Mouse (Mus musculus): ENCODE data around the gene Nedd4.

The Nedd4 gene

DNA sequence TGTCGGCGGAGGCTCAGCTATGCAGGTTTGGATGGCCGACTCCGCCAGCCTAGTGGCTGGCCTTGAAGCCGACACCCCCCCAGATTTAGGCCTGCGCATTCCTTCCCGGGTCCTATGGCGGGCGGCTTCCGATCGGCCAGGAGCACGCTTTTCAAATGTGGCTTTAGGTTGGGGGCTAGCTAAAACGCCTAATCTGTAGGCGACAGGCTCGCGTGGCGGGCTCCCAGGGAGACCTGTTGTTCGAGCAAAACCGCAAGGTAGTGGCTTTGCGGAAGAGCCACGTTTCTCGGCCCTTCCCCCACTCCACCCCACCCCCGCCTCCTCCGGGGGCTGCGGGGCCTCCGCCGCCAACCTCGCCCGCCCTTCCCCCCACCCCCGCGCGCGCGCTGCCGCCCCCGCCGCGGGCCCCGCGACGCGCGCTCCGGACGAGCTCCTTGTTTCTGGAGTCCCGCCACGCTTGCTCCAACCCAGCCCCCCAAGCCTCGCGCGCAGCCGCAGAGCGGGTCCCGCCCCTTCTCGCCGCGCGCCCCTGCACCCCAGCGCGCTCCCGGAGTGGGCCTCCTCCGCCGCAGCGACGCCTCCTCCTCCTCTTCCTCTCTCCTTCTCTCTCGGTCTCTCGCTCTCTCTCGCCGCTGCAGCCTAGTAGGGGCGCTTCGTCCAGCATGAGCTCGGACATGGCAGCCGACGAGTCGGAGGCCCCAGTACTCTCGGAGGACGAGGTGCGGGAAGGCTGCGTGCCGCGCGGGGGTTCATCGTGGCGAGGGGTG lies at the start of gene Nedd4:
TSS of gene Nedd4 (plus strand) at position 452 of the 767 bp plus-strand sequence.
- CTCF ChIA-PET: interaction anchor here (0.6 to 3.1 kb wide), 20 partner anchors 8 to 1031 kb away, joined by 3 to 15 read pairs (median 4); partner anchors contain the start of gene Rfx7 (in 1 of the 4)
- POLR2A ChIA-PET: interaction anchor here (0.5 to 17.7 kb wide), 76 partner anchors 6 to 1198 kb away, joined by 3 to 762 read pairs (median 4); partner anchors contain the start of gene Rfx7 (in 2 of the 4)

- CTCF ChIA-PET: interaction anchor here in 1 of 4 experiments (1.0 to 1.4 kb wide), 2 partner anchors 21 to 49 kb away, joined by 3 read pairs; no protein-coding TSS in a partner anchor
Observed at GRCm38 (mm10) chr9:72613884-72614283, 48.3 kb upstream of the Nedd4 start.

GRCm38 (mm10) chr9:72614786-72615480 lies 47.2 kb upstream of the Nedd4 start:
- CTCF ChIA-PET: interaction anchor here in 2 of 4 experiments (0.7 to 1.0 kb wide), 2 partner anchors 48 to 120 kb away, joined by 3 read pairs; no protein-coding TSS in a partner anchor

More at GRCm38 (mm10) chr9:72613884-72614283, 48.3 kb upstream of the Nedd4 start:
- POLR2A ChIA-PET: interaction anchor here in 1 of 4 experiments (0.6 to 1.7 kb wide), 4 partner anchors 19 to 92 kb away, joined by 3 to 10 read pairs (median 5); no protein-coding TSS in a partner anchor

DNA sequence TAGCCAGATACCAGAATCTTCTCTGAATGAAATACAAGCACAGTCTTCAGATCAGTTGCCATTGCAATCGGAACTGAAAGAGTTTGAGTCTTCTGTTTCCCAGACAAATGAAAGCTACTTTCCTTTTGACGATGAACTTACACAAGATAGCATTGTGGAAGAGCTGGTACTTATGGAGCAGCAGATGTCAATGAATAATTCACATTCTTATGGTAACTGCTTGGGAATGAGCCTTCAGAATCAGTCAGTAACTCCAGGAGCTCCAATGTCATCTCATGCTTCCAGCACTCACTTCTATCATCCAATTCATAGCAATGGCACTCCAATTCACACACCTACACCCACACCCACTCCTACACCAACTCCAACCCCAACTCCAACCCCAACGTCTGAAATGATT lies 44.1 kb upstream of the Nedd4 start:
- ChIA-PET POLR2A (interaction anchor here in 3 of 4 experiments (0.6 to 3.0 kb wide), 18 partner anchors 9 to 324 kb away, joined by 3 to 20 read pairs (median 4); partner anchors contain the start of genes Nedd4 (in 1 of the 3) and Rfx7 (in 1 of the 3)), CTCF (interaction anchor here in 1 of 4 experiments (0.5 to 1.6 kb wide), 3 partner anchors 18 to 46 kb away, joined by 3 to 7 read pairs (median 3); no protein-coding TSS in a partner anchor)

More at GRCm38 (mm10) chr9:72614786-72615480, 47.2 kb upstream of the Nedd4 start:
- POLR2A ChIA-PET: interaction anchor here in 2 of 4 experiments (0.5 to 1.7 kb wide), 5 partner anchors 9 to 75 kb away, joined by 3 to 10 read pairs (median 5); no protein-coding TSS in a partner anchor

DNA sequence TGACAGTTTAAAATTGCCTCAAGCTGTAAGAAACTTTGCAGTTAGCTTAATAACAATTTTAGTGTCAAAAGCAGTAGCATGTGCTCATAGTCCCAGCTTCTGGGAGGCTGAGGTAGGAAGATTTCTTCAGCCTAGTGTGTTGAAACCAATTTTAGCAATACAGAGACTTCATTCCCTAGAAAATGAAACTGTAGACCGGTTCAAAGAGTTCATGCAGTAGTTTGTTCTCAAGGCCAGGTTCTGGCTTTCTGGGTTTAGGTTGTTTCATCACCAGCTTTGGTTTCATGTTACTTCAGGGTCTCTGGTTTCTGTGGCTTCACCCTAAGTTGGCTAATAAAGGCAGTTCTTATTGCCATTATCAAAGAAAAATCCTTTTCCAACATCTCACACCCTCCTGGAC lies 38.5 kb upstream of the Nedd4 start:
- CTCF ChIA-PET: interaction anchor here in 1 of 4 experiments (0.9 kb wide), 1 partner anchor 49 kb away, joined by 3 read pairs; no protein-coding TSS in a partner anchor
- POLR2A ChIA-PET: interaction anchor here (0.6 to 2.5 kb wide), 10 partner anchors 11 to 432 kb away, joined by 3 to 16 read pairs (median 3); partner anchors contain the start of gene Rfx7 (in 1 of the 4)

GRCm38 (mm10) chr9:72627598-72627997 lies 34.5 kb upstream of the Nedd4 start:
- POLR2A ChIA-PET: interaction anchor here in 3 of 4 experiments (0.7 to 9.2 kb wide), 10 partner anchors 9 to 48 kb away, joined by 3 to 68 read pairs (median 4); partner anchors contain the start of gene Nedd4 (in 3 of the 3)
- CTCF ChIA-PET: interaction anchor here in 1 of 4 experiments (1.0 to 1.8 kb wide), 3 partner anchors 12 to 96 kb away, joined by 3 to 7 read pairs (median 3); no protein-coding TSS in a partner anchor

- ChIA-PET CTCF (interaction anchor here in 2 of 4 experiments (0.5 to 1.8 kb wide), 4 partner anchors 11 to 276 kb away, joined by 3 to 10 read pairs (median 5); no protein-coding TSS in a partner anchor), POLR2A (interaction anchor here in 3 of 4 experiments (0.6 to 9.2 kb wide), 16 partner anchors 9 to 97 kb away, joined by 3 to 68 read pairs (median 4); partner anchors contain the start of gene Nedd4 (in 3 of the 3))
Observed at GRCm38 (mm10) chr9:72628591-72628990, 33.6 kb upstream of the Nedd4 start.

GRCm38 (mm10) chr9:72632198-72632597 lies 29.9 kb upstream of the Nedd4 start:
- ChIA-PET POLR2A (interaction anchor here in 2 of 4 experiments (0.6 to 9.2 kb wide), 10 partner anchors 8 to 1157 kb away, joined by 3 to 68 read pairs (median 4); partner anchors contain the start of gene Nedd4 (in 2 of the 2)), CTCF (interaction anchor here in 3 of 4 experiments (0.5 to 1.5 kb wide), 5 partner anchors 34 to 854 kb away, joined by 3 to 18 read pairs (median 4); no protein-coding TSS in a partner anchor)

- CTCF ChIA-PET: interaction anchor here in 3 of 4 experiments (0.5 to 2.1 kb wide), 30 partner anchors 9 to 132 kb away, joined by 3 to 12 read pairs (median 4); partner anchors contain the start of gene Nedd4 (in 2 of the 3)
- POLR2A ChIA-PET: interaction anchor here in 3 of 4 experiments (0.6 to 3.0 kb wide), 25 partner anchors 8 to 142 kb away, joined by 3 to 46 read pairs (median 3); partner anchors contain the start of genes Nedd4 (in 2 of the 3) and Rfx7 (in 1 of the 3)
Observed at GRCm38 (mm10) chr9:72635134-72635533, 27.0 kb upstream of the Nedd4 start.

GRCm38 (mm10) chr9:72636547-72636946 lies 25.6 kb upstream of the Nedd4 start:
- CTCF ChIA-PET: interaction anchor here (0.6 to 2.1 kb wide), 15 partner anchors 16 to 112 kb away, joined by 3 to 26 read pairs (median 6); partner anchors contain the start of gene Nedd4 (in 1 of the 4)

DNA sequence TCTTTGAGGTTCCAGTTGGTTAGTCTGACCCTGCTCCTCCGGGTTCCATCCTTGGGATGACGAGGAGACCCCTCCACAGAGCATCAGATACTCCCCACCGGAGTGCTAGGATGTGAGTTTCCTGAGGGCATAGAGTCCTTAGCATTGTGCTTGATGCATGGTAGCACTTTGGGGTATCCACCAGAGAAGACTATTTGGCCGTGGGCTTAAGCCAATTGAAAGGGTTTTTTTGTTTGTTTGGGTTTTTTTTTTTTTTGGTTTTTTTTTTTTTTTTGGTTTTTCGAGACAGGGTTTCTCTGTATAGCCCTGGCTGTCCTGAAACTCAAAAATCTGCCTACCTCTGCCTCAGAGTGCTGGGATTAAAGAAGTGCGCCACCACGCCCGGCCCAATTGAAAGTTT lies 24.9 kb upstream of the Nedd4 start:
- ChIA-PET CTCF (interaction anchor here in 3 of 4 experiments (0.7 to 1.3 kb wide), 4 partner anchors 18 to 68 kb away, joined by 3 to 26 read pairs (median 4); partner anchors contain the start of gene Nedd4 (in 1 of the 3)), POLR2A (interaction anchor here in 3 of 4 experiments (0.7 to 16.8 kb wide), 10 partner anchors 9 to 34 kb away, joined by 3 to 762 read pairs (median 8); partner anchors contain the start of gene Nedd4 (in 3 of the 3))

More at GRCm38 (mm10) chr9:72636547-72636946, 25.6 kb upstream of the Nedd4 start:
- POLR2A ChIA-PET: interaction anchor here (0.6 to 4.3 kb wide), 16 partner anchors 16 to 220 kb away, joined by 3 to 87 read pairs (median 6); partner anchors contain the start of gene Nedd4 (in 3 of the 4)

- ChIA-PET CTCF (interaction anchor here (0.6 to 2.6 kb wide), 18 partner anchors 11 to 129 kb away, joined by 3 to 15 read pairs (median 4); partner anchors contain the start of gene Nedd4 (in 1 of the 4)), POLR2A (interaction anchor here (0.6 to 16.8 kb wide), 136 partner anchors 8 to 989 kb away, joined by 3 to 762 read pairs (median 5); partner anchors contain the start of genes Nedd4 (in 4 of the 4), Rfx7 (in 3 of the 4), Ccpg1 (in 2 of the 4) and Ccpg1os (in 2 of the 4))
Observed at GRCm38 (mm10) chr9:72638951-72639842, 22.9 kb upstream of the Nedd4 start.

GRCm38 (mm10) chr9:72639843-72640621 lies 22.1 kb upstream of the Nedd4 start:
- ChIA-PET POLR2A (interaction anchor here (0.5 to 16.8 kb wide), 152 partner anchors 8 to 1335 kb away, joined by 3 to 762 read pairs (median 4); partner anchors contain the start of genes Nedd4 (in 4 of the 4), Rfx7 (in 3 of the 4), Ccpg1 (in 2 of the 4) and Ccpg1os (in 2 of the 4)), CTCF (interaction anchor here (0.7 to 2.6 kb wide), 16 partner anchors 11 to 128 kb away, joined by 3 to 15 read pairs (median 4); partner anchors contain the start of gene Nedd4 (in 1 of the 4))

DNA sequence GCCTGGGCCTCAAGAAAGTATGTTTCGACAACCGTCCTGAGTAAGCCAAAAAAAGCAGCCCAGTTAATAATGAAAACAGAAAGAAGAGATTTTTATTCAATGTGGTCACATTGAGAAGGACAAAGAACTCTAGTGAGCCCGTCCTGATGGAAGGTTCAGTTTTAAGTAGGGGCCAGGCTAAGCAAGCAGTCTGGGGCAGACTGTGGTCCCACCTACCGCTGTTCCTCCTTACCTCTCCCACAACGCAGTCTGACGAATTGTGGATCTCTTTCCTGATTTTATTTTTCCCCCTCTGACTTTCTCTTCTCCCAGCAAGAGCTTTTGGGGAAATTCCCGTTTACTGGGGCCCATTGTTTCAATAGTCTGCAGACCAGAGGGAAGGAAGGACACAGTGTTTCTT lies 21.5 kb upstream of the Nedd4 start:
- ChIA-PET CTCF (interaction anchor here in 3 of 4 experiments (1.2 to 2.6 kb wide), 9 partner anchors 12 to 126 kb away, joined by 4 to 15 read pairs (median 5); partner anchors contain the start of gene Nedd4 (in 1 of the 3)), POLR2A (interaction anchor here (0.7 to 16.8 kb wide), 87 partner anchors 8 to 530 kb away, joined by 3 to 762 read pairs (median 6); partner anchors contain the start of genes Nedd4 (in 4 of the 4), Rfx7 (in 3 of the 4), Pygo1 (in 1 of the 4) and Tcf12 (in 1 of the 4))

All from embryonic stem cell, embryonic (primary cell).